Mouse (Mus musculus) brain, embryonic 14.5 days (tissue): Measurements from ENCODE around the gene Gm15217.

Experiments
- CTCF ChIP-seq: fragments of 200-500 bp; IDR thresholded peaks from 2 replicates; pipeline ENCODE4 v1.5.1; 2012; ENCODE audit warnings: inconsistent platforms, mild to moderate bottlenecking, moderate library complexity, borderline replicate concordance; ENCODE audit not compliant: insufficient read depth, insufficient read length; ENCODE audit errors: extremely low read depth
- POLR2A ChIP-seq: fragments of 200-500 bp; IDR thresholded peaks from 2 replicates; pipeline ENCODE4 v1.6.1; 2012; ENCODE audit warnings: mild to moderate bottlenecking, inconsistent platforms, borderline replicate concordance; ENCODE audit not compliant: poor library complexity, insufficient read depth, insufficient read length, severe bottlenecking; ENCODE audit errors: extremely low read depth

GRCm38 (mm10) chr14:46430231-46430630, 51.0 kb downstream of the Gm15217 start:
- TF ChIP-seq POLR2A (no peak), CTCF (no peak)
